Mouse (Mus musculus) MEL (cell line): Measurements from ENCODE around the gene Tapbp. TPM values are rescaled to one million over a fixed set of nuclear protein-coding genes. Genes with fewer than 3 reads are reported as not detected.

Source experiments
- DNase-seq: peaks from one replicate; pipeline ENCODE4 v3.0.0; 2011; ENCODE audit warnings: low read depth, low spot score
- H3K27ac ChIP-seq: 2 replicates; pipeline ENCODE4 v1.5.1; 2012; ENCODE audit warnings: low read depth, mild to moderate bottlenecking, control low read depth, low read length, moderate library complexity; ENCODE audit not compliant: control insufficient read depth
- H3K27me3 ChIP-seq, 2 experiments: fragments of 150-350 bp in 1 of 2; sonication (generic) in 1 of 2; 2 replicates each; pipeline ENCODE4 v1.6.1; 2012; ENCODE audit warnings: low read length in 2 of 2, mild to moderate bottlenecking in 2 of 2, improper control_type of control experiment in 1 of 2, moderate library complexity in 1 of 2; ENCODE audit not compliant: insufficient read depth in 2 of 2, control insufficient read depth in 1 of 2
- H3K36me3 ChIP-seq, 2 experiments: 2 replicates each; pipeline ENCODE4 v1.6.1; 2012 to 2014; ENCODE audit warnings: low read length in 2 of 2, improper control_type of control experiment in 1 of 2, inconsistent platforms in 1 of 2, mild to moderate bottlenecking in 1 of 2; ENCODE audit not compliant: insufficient read depth in 2 of 2, control insufficient read depth in 1 of 2
- H3K4me1 ChIP-seq, 2 experiments: fragments of 150-350 bp in 1 of 2; sonication (generic) in 1 of 2; 2 replicates each; pipeline ENCODE4 v1.6.1; 2012; ENCODE audit warnings: low read length in 2 of 2, improper control_type of control experiment in 1 of 2, mild to moderate bottlenecking in 1 of 2; ENCODE audit not compliant: insufficient read depth in 2 of 2, control insufficient read depth in 1 of 2
- H3K4me3 ChIP-seq, 2 experiments: fragments of 150-350 bp in 1 of 2; sonication (generic) in 1 of 2; 2 replicates each; pipeline ENCODE4 v1.5.1; 2012; ENCODE audit warnings: low read depth in 2 of 2, low read length in 2 of 2, mild to moderate bottlenecking in 2 of 2, moderate library complexity in 2 of 2, control low read depth in 1 of 2, improper control_type of control experiment in 1 of 2; ENCODE audit not compliant: control insufficient read depth in 1 of 2, insufficient read depth in 1 of 2
- H3K79me2 ChIP-seq: 2 replicates; pipeline ENCODE4 v1.6.1; 2012; ENCODE audit warnings: mild to moderate bottlenecking, low read length, moderate library complexity; ENCODE audit not compliant: control insufficient read depth, poor library complexity, insufficient read depth
- H3K9ac ChIP-seq: 2 replicates; pipeline ENCODE4 v1.6.1; 2012; ENCODE audit warnings: low read depth, mild to moderate bottlenecking, control low read depth, low read length, moderate library complexity; ENCODE audit not compliant: control insufficient read depth, poor library complexity, severe bottlenecking
- H3K9me3 ChIP-seq: fragments of 150-350 bp; sonication (generic); replicated peaks from 2 replicates; pipeline ENCODE4 v1.6.1; 2012; ENCODE audit warnings: mild to moderate bottlenecking, low read length, improper control_type of control experiment, moderate library complexity; ENCODE audit not compliant: insufficient read depth
- BHLHE40 ChIP-seq: IDR thresholded peaks from 2 replicates; pipeline ENCODE4 v1.6.1; 2012; ENCODE audit warnings: low read depth, mild to moderate bottlenecking, inconsistent platforms, low read length, improper control_type of control experiment, borderline replicate concordance
- CHD1 ChIP-seq: IDR thresholded peaks from 2 replicates; pipeline ENCODE4 v1.6.1; 2012; ENCODE audit warnings: low read depth, mild to moderate bottlenecking, inconsistent platforms, low read length, improper control_type of control experiment
- CHD2 ChIP-seq: IDR thresholded peaks from 2 replicates; pipeline ENCODE4 v1.6.1; 2011; ENCODE audit warnings: low read length, improper control_type of control experiment
- CTCF ChIP-seq, 3 experiments: IDR thresholded peaks in 2 of 3; conservative IDR thresholded peaks in 1 of 3; 2 replicates each; pipeline ENCODE4 v1.5.1; 2011 to 2012; ENCODE audit warnings: low read length in 3 of 3, low read depth in 2 of 3, mild to moderate bottlenecking in 2 of 3, improper control_type of control experiment in 1 of 3, inconsistent platforms in 1 of 3, mixed read lengths in 1 of 3, moderate library complexity in 1 of 3; ENCODE audit not compliant: control insufficient read depth in 1 of 3, insufficient read depth in 1 of 3, poor library complexity in 1 of 3, severe bottlenecking in 1 of 3
- ELF1 ChIP-seq: IDR thresholded peaks from 2 replicates; pipeline ENCODE4 v1.6.1; 2014; ENCODE audit warnings: low read depth, mild to moderate bottlenecking, inconsistent platforms, low read length, improper control_type of control experiment, moderate library complexity
- ETS1 ChIP-seq: IDR thresholded peaks from 2 replicates; pipeline ENCODE4 v1.6.1; 2012; ENCODE audit warnings: low read depth, mild to moderate bottlenecking, inconsistent platforms, low read length, improper control_type of control experiment, moderate library complexity
- GABPA ChIP-seq: IDR thresholded peaks from 2 replicates; pipeline ENCODE4 v1.6.1; 2012; ENCODE audit warnings: low read depth, mild to moderate bottlenecking, inconsistent platforms, low read length, improper control_type of control experiment, moderate library complexity
- GATA1 ChIP-seq: IDR thresholded peaks from 2 replicates; pipeline ENCODE4 v1.6.1; 2011; ENCODE audit warnings: low read depth, low read length, improper control_type of control experiment
- HCFC1 ChIP-seq: IDR thresholded peaks from 2 replicates; pipeline ENCODE4 v1.6.1; 2012; ENCODE audit warnings: low read depth, mild to moderate bottlenecking, inconsistent platforms, low read length, improper control_type of control experiment, moderate library complexity
- MAX ChIP-seq: IDR thresholded peaks from 2 replicates; pipeline ENCODE4 v1.6.1; 2011; ENCODE audit warnings: low read length, improper control_type of control experiment
- MYB ChIP-seq: IDR thresholded peaks from 2 replicates; pipeline ENCODE4 v1.6.1; 2011; ENCODE audit warnings: mild to moderate bottlenecking, low read depth, low read length, improper control_type of control experiment
- MYC ChIP-seq: IDR thresholded peaks from 2 replicates; pipeline ENCODE4 v1.6.1; 2011; ENCODE audit warnings: low read depth, mild to moderate bottlenecking, low read length, improper control_type of control experiment, moderate library complexity
- NRF1 ChIP-seq: IDR thresholded peaks from 2 replicates; pipeline ENCODE4 v1.6.1; 2014; ENCODE audit warnings: low read depth, mild to moderate bottlenecking, inconsistent platforms, low read length, improper control_type of control experiment, moderate library complexity; ENCODE audit not compliant: poor library complexity, insufficient read depth, severe bottlenecking
- SIN3A ChIP-seq: IDR thresholded peaks from 2 replicates; pipeline ENCODE4 v1.6.1; 2012; ENCODE audit warnings: low read length, improper control_type of control experiment, inconsistent platforms
- TBP ChIP-seq: IDR thresholded peaks from 2 replicates; pipeline ENCODE4 v1.8.0; 2011; ENCODE audit warnings: low read depth, low read length, improper control_type of control experiment
- UBTF ChIP-seq: IDR thresholded peaks from 2 replicates; pipeline ENCODE4 v1.6.1; 2012; ENCODE audit warnings: low read depth, mild to moderate bottlenecking, inconsistent platforms, low read length, improper control_type of control experiment, moderate library complexity, borderline replicate concordance; ENCODE audit not compliant: insufficient read depth
- USF2 ChIP-seq, 2 experiments: IDR thresholded peaks; 2 replicates each; pipeline ENCODE4 v1.6.1; 2011 to 2012; ENCODE audit warnings: improper control_type of control experiment in 2 of 2, low read length in 2 of 2, borderline replicate concordance in 1 of 2, inconsistent platforms in 1 of 2, low read depth in 1 of 2, mild to moderate bottlenecking in 1 of 2; ENCODE audit not compliant: insufficient read depth in 1 of 2
- ZNF384 ChIP-seq: IDR thresholded peaks from 2 replicates; pipeline ENCODE4 v1.6.1; 2012; ENCODE audit warnings: low read depth, mild to moderate bottlenecking, inconsistent platforms, low read length, improper control_type of control experiment
- polyA plus RNA-seq, 2 experiments: library from polyadenylated mRNA; stranded (reverse) in 1 of 2; unstranded in 1 of 2; fragments of >175 nt in 1 of 2; fragments of >200 nt in 1 of 2; gene quantifications; 2 replicates each; pipeline versions ENCODE4 v1.2.1 to v1.2.4; 2012; ENCODE audit warnings: low replicate concordance in 2 of 2, low read depth in 1 of 2; ENCODE audit not compliant: insufficient read length in 2 of 2, insufficient read depth in 1 of 2, missing spikeins in 1 of 2
- total RNA-seq: library from RNA; depleted of rRNA; stranded (reverse); fragments of 300-350 nt; gene quantifications from 2 replicates; pipeline ENCODE4 v1.2.3, GENCODE M21; 2012

The Tapbp gene
- total and polyA plus RNA-seq, 3 experiments = 24.3 to 33.3 TPM; not detected in 1

DNA sequence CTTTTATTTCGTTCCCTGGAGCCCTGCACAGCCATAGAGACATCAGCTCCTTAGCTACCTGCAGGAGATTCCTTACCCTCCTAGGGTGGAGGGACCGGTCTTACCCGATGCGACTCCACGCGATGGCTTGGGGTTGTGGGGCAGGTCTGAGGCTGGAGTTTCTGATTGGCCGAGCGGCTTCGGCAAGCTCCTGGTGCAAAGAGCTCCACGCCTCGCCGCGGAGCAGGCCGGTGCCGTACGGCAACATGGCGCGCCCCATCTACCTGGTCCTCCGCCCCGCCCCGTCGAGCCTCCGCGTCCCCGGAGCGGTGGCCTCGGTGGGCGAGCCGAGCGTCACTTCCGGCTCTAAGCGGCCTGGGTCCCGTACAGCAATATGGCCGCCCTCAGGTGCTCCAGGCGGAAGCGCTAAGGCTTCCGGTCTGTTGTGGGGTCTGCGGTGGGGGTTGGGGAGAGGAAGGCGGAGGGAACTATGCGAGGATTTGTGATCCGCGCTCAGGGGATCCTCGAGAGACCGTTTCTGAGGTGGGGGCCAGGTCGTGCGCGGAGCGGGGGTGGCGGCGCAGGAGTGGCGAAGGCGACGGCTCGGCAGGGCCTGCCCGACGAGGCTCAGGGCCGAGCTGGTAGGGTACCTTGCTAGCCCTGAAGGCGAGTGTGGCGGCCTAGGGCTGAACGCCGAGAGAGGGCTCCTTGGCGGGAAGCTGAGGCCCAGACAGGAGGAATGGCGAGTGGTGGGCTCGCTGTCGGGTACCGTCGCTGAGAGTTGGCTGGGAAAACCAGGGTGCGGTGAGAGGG lies 6.4 kb upstream of the Tapbp start, which contains the start of gene Daxx (continued):
- no peak for TF ChIP-seq CHD1
- TF ChIP-seq NRF1 = peak; percentile 57
- TF ChIP-seq BHLHE40 = no peak
- no peak for TF ChIP-seq CTCF (IDR thresholded peaks at IDR 0.05 in 2 of 3, conservative IDR thresholded peaks at IDR 0.05 in 1 of 3; ENCODE audit: control insufficient read depth in 1 of 3, insufficient read depth in 1 of 3, low read depth in 2 of 3, low read length in 3 of 3, poor library complexity in 1 of 3, severe bottlenecking in 1 of 3)
- no peak for TF ChIP-seq USF2 (IDR thresholded peaks at IDR 0.05; ENCODE audit: borderline replicate concordance in 1 of 2, insufficient read depth in 1 of 2, low read depth in 1 of 2, low read length in 2 of 2)
- TF ChIP-seq UBTF = no peak
- TF ChIP-seq ZNF384 = no peak

DNA sequence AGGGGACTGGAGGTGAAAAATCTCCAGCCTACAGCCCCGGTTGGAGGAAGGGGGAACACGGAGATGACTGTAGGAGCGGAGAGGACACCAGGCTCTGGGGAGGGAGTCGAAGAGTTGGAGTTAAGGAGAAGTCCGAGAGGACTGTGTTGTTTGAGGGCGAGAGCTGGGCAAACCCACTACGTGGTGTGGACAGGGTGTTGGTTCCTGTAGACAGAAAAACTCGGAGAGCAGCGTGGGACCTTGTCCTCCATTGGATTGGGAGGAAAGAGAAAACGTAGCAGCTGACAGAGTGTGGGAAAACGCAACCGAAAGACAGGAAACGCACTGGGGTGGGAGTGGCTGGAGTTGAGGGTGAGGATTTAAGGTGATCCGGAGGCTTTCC lies 5.8 kb upstream of the Tapbp start:
- Histone ChIP-seq H3K36me3 (peaks cover 0 to 13% of the 10 kb centered on the region in 2 experiments), H3K4me1 (peaks cover 0 to 14% of the 10 kb centered on the region in 2 experiments; a peak in 2 of 4 replicates), H3K9me3 (no peaks in the 10 kb centered on the region), H3K4me3 (peak overlapping the region; percentile 76 to 90), H3K79me2 (peaks cover 32% of the 10 kb centered on the region), H3K27me3 (no peaks in the 10 kb centered on the region), H3K27ac (peak overlapping the region; percentile 75), H3K9ac (peak overlapping the region; percentile 91)
- TF ChIP-seq ETS1 (peak; percentile 67), ELF1 (0 out of 2 replicates have a peak, but pooled peaks have one; percentile 14), MAX (peak; percentile 55; the same call in 1 of the 2 replicates), CTCF (IDR thresholded peaks at IDR 0.05 in 2 of 3, conservative IDR thresholded peaks at IDR 0.05 in 1 of 3; ENCODE audit: control insufficient read depth in 1 of 3, insufficient read depth in 1 of 3, low read depth in 2 of 3, low read length in 3 of 3, poor library complexity in 1 of 3, severe bottlenecking in 1 of 3) (no peak), GABPA (no peak), CHD2 (no peak), GATA1 (no peak), MYB (no peak), TBP (peak; percentile 43; the same call in 1 of the 2 replicates), HCFC1 (0 out of 2 replicates have a peak, but pooled peaks have one; percentile 22), MYC (0 out of 2 replicates have a peak, but pooled peaks have one; percentile 41), SIN3A (peak; percentile 22; the same call in 1 of the 2 replicates), UBTF (no peak)
- peak; percentile 75 for DNase-seq
